Mouse (Mus musculus) right cerebral cortex, postnatal 36 days (tissue): ENCODE data around the gene Krt88.
A peak's percentile ranks its signal among the peaks of the same experiment; 100 is the strongest.

Experiments used
- DNase-seq, 2 experiments: peaks; one replicate each; pipeline ENCODE4 v3.0.0; 2022; ENCODE audit warnings: low spot score in 2 of 2, mixed read lengths in 1 of 2

The Krt88 gene

GRCm38 (mm10) chr15:101479007-101479665, 31.6 kb downstream of the Krt88 start:
- DNase-seq, result peak; percentile 13 to 14

- DNase-seq, result no peak
These were observed 32.1 kb downstream of the Krt88 start for GRCm38 (mm10) chr15:101479666-101480060.

- DNase-seq, result no peak
These were observed 34.5 kb downstream of the Krt88 start for GRCm38 (mm10) chr15:101482056-101482455.

- no peak for DNase-seq
These were observed 36.1 kb downstream of the Krt88 start for GRCm38 (mm10) chr15:101483646-101484045.

- DNase-seq, result no peak
These were observed 37.4 kb downstream of the Krt88 start for GRCm38 (mm10) chr15:101484939-101485338.

GRCm38 (mm10) chr15:101485911-101486635, 38.5 kb downstream of the Krt88 start:
- peak; percentile 24 to 64 for DNase-seq

GRCm38 (mm10) chr15:101491431-101491830, 43.9 kb downstream of the Krt88 start, which contains the start of gene Krt83:
Krt83 (minus strand) TSS chr15:101491512.
- no peak for DNase-seq

GRCm38 (mm10) chr15:101492718-101493117, 45.2 kb downstream of the Krt88 start:
- DNase-seq, result no peak

- DNase-seq, result no peak
These were observed 46.2 kb downstream of the Krt88 start for GRCm38 (mm10) chr15:101493713-101494112.

GRCm38 (mm10) chr15:101494203-101494602, 46.7 kb downstream of the Krt88 start:
- DNase-seq, result no peak

GRCm38 (mm10) chr15:101495266-101495665, 47.7 kb downstream of the Krt88 start:
- DNase-seq, result no peak

- DNase-seq, result no peak
These were observed 49.6 kb downstream of the Krt88 start for GRCm38 (mm10) chr15:101497181-101497580.
